Mouse (Mus musculus): ENCODE measurements around the gene Arhgap10.

DNA sequence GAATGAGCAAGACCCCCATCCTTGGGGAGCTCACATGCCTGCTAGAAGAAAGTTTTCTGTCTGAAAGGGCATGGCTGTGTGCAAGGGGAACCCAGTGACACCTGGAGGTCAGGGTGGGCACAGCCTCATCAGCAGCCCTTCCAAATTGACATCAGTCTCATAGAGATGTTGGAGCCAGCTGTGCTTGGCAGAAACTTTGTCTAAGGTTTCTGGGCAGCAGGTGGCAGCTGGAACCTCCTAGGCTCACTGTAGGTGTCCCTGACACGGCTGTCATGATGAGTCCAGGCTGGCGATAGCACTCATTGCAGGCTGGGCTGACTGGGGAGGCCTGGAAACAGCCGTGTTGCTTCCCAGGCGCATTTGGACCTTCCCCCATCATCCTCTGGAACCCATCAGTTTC, 294.6 kb downstream of the Arhgap10 start:
- TF ChIP-seq CTCF (IDR thresholded peaks at IDR 0.05; ENCODE audit: control insufficient read depth, insufficient read depth, insufficient replicate concordance, low read depth, low read length) (no peak), POLR2A (IDR thresholded peaks at IDR 0.05; ENCODE audit: control insufficient read depth, low read depth, low read length) (no peak)
